Mouse (Mus musculus) forebrain, postnatal 0 days (tissue): ENCODE results near the gene Brca1. TPM values are rescaled to one million over a fixed set of nuclear protein-coding genes. Genes with fewer than 3 reads are reported as not detected.
"Not testable (repeated sequence)": the region's sequence is repeated elsewhere in the genome, so short reads cannot be mapped to it uniquely, and the experiment has no call there.

Experiments
- ATAC-seq: fragments of 200-750 bp; cut with Nextera tagmentation; 2 replicates; pipeline ENCODE4 v1.8.0; 2017; ENCODE audit warnings: mild to moderate bottlenecking, moderate library complexity
- DNase-seq: peaks from one replicate; pipeline ENCODE4 v3.0.0-alpha.2; 2015
- H3K27ac ChIP-seq: fragments of 300-500 bp; sonication (generic); 2 replicates; pipeline ENCODE4 v1.5.1; 2014; ENCODE audit warnings: low read depth, mild to moderate bottlenecking, antibody characterized with exemption, low read length, moderate library complexity, mixed read lengths
- H3K27me3 ChIP-seq: fragments of 300-500 bp; sonication (generic); 2 replicates; pipeline ENCODE4 v1.6.1; 2014; ENCODE audit warnings: mild to moderate bottlenecking, low read length, mixed read lengths; ENCODE audit not compliant: insufficient read depth
- H3K36me3 ChIP-seq: fragments of 300-500 bp; sonication (generic); 2 replicates; pipeline ENCODE4 v1.6.1; 2014; ENCODE audit warnings: mild to moderate bottlenecking, moderate library complexity; ENCODE audit not compliant: insufficient read depth
- H3K4me1 ChIP-seq: fragments of 300-500 bp; sonication (generic); 2 replicates; pipeline ENCODE4 v1.6.1; 2014; ENCODE audit warnings: antibody characterized with exemption; ENCODE audit not compliant: insufficient read depth
- H3K4me2 ChIP-seq: fragments of 300-500 bp; sonication (generic); 2 replicates; pipeline ENCODE4 v1.6.1; 2014; ENCODE audit warnings: low read depth, mild to moderate bottlenecking, moderate library complexity
- H3K4me3 ChIP-seq: fragments of 300-500 bp; sonication (generic); 2 replicates; pipeline ENCODE4 v1.5.1; 2014; ENCODE audit warnings: low read depth, low read length, mixed read lengths
- H3K9ac ChIP-seq: fragments of 300-500 bp; sonication (generic); 2 replicates; pipeline ENCODE4 v1.6.1; 2014; ENCODE audit warnings: mild to moderate bottlenecking
- H3K9me3 ChIP-seq: fragments of 300-500 bp; sonication (generic); 2 replicates; pipeline ENCODE4 v1.6.1; 2016; ENCODE audit warnings: low read length
- CTCF ChIP-seq: sonication (generic); IDR thresholded peaks from 2 replicates; pipeline ENCODE4 v1.5.1; 2016; ENCODE audit warnings: antibody characterized with exemption, control low read depth, low read depth
- WGBS: fragments of 180-500 bp; shearing (Covaris S2); extraction: QIAGEN DNeasy Blood & Tissue Kit; methylation state at CpG from one replicate; pipeline ENCODE4 v1.1.7; 2014; 5-methylcytosine and 5-hydroxymethylcytosine counted together
- polyA plus RNA-seq: library from polyadenylated mRNA; unstranded; fragments of >200 nt; fragmentation: Nextera tagmentation; extraction: Ambion mirVana; gene quantifications from 2 replicates; pipeline ENCODE4 v1.2.1, GENCODE M21; 2015
- total RNA-seq: library from RNA; depleted of rRNA; stranded (reverse); fragments of >200 nt; gene quantifications from 2 replicates; pipeline ENCODE4 v1.2.3, GENCODE M21; 2014

The Brca1 gene
- total and polyA plus RNA-seq, 2 experiments from 2014 or later, result 1.3 to 4.2 TPM

GRCm38 (mm10) chr11:101470206-101470605, 81.5 kb downstream of the Brca1 start:
- H3K27ac ChIP-seq, result no peak overlapping the region
- DNase-seq (no peak), ATAC-seq (no peak)
- no peaks in the 10 kb centered on the region for H3K9me3 ChIP-seq
- peaks cover 16% of the 10 kb centered on the region for H3K36me3 ChIP-seq
- H3K9ac ChIP-seq, result no peak overlapping the region
- WGBS, result 15% methylated on average over 7 of the region's 7 CpGs
- H3K27me3 ChIP-seq, result no peaks in the 10 kb centered on the region
- H3K4me2 ChIP-seq, result no peak overlapping the region
- no peaks in the 10 kb centered on the region for H3K4me1 ChIP-seq
- TF ChIP-seq CTCF, result no peak
- no peak overlapping the region for H3K4me3 ChIP-seq

- ATAC-seq (no peak), DNase-seq (no peak)
- TF ChIP-seq CTCF, result no peak
- Histone ChIP-seq H3K27ac (no peak overlapping the region), H3K4me3 (peak overlapping the region; percentile 70), H3K4me1 (peaks cover 7% of the 10 kb centered on the region), H3K4me2 (peak overlapping the region; percentile 85), H3K36me3 (peaks cover 16% of the 10 kb centered on the region), H3K9ac (no peak overlapping the region), H3K27me3 (no peaks in the 10 kb centered on the region), H3K9me3 (no peaks in the 10 kb centered on the region)
- 62% methylated on average over 4 of the region's 4 CpGs for WGBS
Measured at GRCm38 (mm10) chr11:101469155-101469554, 82.6 kb downstream of the Brca1 start.

GRCm38 (mm10) chr11:101468731-101469130, 83.0 kb downstream of the Brca1 start:
- Histone ChIP-seq H3K27ac (peak overlapping the region; percentile 78; the same call in 1 of the 2 replicates), H3K9me3 (no peaks in the 10 kb centered on the region), H3K27me3 (no peaks in the 10 kb centered on the region), H3K9ac (peak overlapping the region; percentile 74), H3K36me3 (peaks cover 16% of the 10 kb centered on the region), H3K4me3 (peak overlapping the region; percentile 70), H3K4me2 (peak overlapping the region; percentile 85), H3K4me1 (peaks cover 11% of the 10 kb centered on the region)
- DNase-seq, result no peak
- no peak for TF ChIP-seq CTCF
- 3% methylated on average over 13 of the region's 13 CpGs for whole genome bisulfite sequencing
- ATAC-seq, result no peak

- DNase-seq, result peak; percentile 53
- ATAC-seq, result peak; percentile 21
- WGBS, result under 1% methylated on average over 26 of the region's 31 CpGs
- peak overlapping the region; percentile 85 for H3K4me2 ChIP-seq
- peaks cover 16% of the 10 kb centered on the region for H3K36me3 ChIP-seq
- peak overlapping the region; percentile 70 for H3K4me3 ChIP-seq
- H3K27me3 ChIP-seq, result no peaks in the 10 kb centered on the region
- no peaks in the 10 kb centered on the region for H3K9me3 ChIP-seq
- H3K9ac ChIP-seq, result peak overlapping the region; percentile 74
- H3K27ac ChIP-seq, result peak overlapping the region; percentile 78
- H3K4me1 ChIP-seq, result peaks cover 14% of the 10 kb centered on the region
- no peak for TF ChIP-seq CTCF
Measured at GRCm38 (mm10) chr11:101468263-101468688, 83.5 kb downstream of the Brca1 start.

- Histone ChIP-seq H3K27ac (peak overlapping the region; percentile 78), H3K4me1 (peaks cover 14% of the 10 kb centered on the region), H3K9ac (peak overlapping the region; percentile 74), H3K36me3 (peaks cover 16% of the 10 kb centered on the region), H3K9me3 (no peaks in the 10 kb centered on the region), H3K27me3 (no peaks in the 10 kb centered on the region), H3K4me3 (peak overlapping the region; percentile 70), H3K4me2 (peak overlapping the region; percentile 85)
- peak; percentile 66 for ATAC-seq
- peak; percentile 83 for DNase-seq
- TF ChIP-seq CTCF, result peak; percentile 71
- WGBS, result 2% methylated on average over 54 of the region's 54 CpGs
Measured at GRCm38 (mm10) chr11:101467477-101468262, 84.1 kb downstream of the Brca1 start.

- ATAC-seq, H3K27me3 ChIP-seq, DNase-seq, H3K27ac ChIP-seq, H3K9me3 ChIP-seq, H3K9ac ChIP-seq: not testable (repeated sequence)
- H3K36me3 ChIP-seq, result peaks cover 20% of the 10 kb centered on the region
- H3K4me2 ChIP-seq, result peak overlapping the region; percentile 85
- peaks cover 14% of the 10 kb centered on the region for H3K4me1 ChIP-seq
- 53% methylated on average over 5 of the region's 5 CpGs for WGBS
- H3K4me3 ChIP-seq, result peak overlapping the region; percentile 78
Measured at GRCm38 (mm10) chr11:101466552-101466950, 85.2 kb downstream of the Brca1 start.

GRCm38 (mm10) chr11:101465869-101466551, 85.7 kb downstream of the Brca1 start, which contains the start of gene Vat1:
Gene Vat1 (minus strand): TSS chr11:101466230.
- H3K4me1 ChIP-seq, result peaks cover 14% of the 10 kb centered on the region
- WGBS, result 1% methylated on average over 53 of the region's 60 CpGs
- H3K36me3 ChIP-seq, result peaks cover 22% of the 10 kb centered on the region
- H3K9ac ChIP-seq, result peak within 1 kb of the TSS; percentile 70
- DNase-seq, result peak; percentile 81
- ATAC-seq, result peak; percentile 65
- H3K4me2 ChIP-seq, result peak within 1 kb of the TSS; percentile 85
- no peak for TF ChIP-seq CTCF
- H3K27ac ChIP-seq, result peak within 1 kb of the TSS; percentile 78
- peak within 1 kb of the TSS; percentile 78 for H3K4me3 ChIP-seq
- H3K27me3 ChIP-seq, result no peaks in the 10 kb centered on the region
- H3K9me3 ChIP-seq, result no peaks in the 10 kb centered on the region
